Mouse (Mus musculus) ES-E14 (cell line): ENCODE results near the gene H2-M10.4. TPM values are rescaled to one million over a fixed set of nuclear protein-coding genes. Genes with fewer than 3 reads are reported as not detected.

ENCODE experiments used
- DNase-seq: peaks from one replicate; pipeline ENCODE4 v3.0.0-alpha.2; 2013; ENCODE audit warnings: low read depth, low spot score
- H3K27ac ChIP-seq: 2 replicates; pipeline ENCODE4 v1.5.1; 2012; ENCODE audit warnings: low read depth, mild to moderate bottlenecking, low read length, moderate library complexity, mixed read lengths; ENCODE audit not compliant: poor library complexity, insufficient read depth, severe bottlenecking
- H3K36me3 ChIP-seq: 2 replicates; pipeline ENCODE4 v1.6.1; 2012; ENCODE audit warnings: mild to moderate bottlenecking, low read length, moderate library complexity, mixed read lengths; ENCODE audit not compliant: control insufficient read depth, poor library complexity, insufficient read depth, severe bottlenecking
- H3K4me1 ChIP-seq, 2 experiments: fragments of 150-350 bp in 1 of 2; sonication (generic) in 1 of 2; 2 replicates each; pipeline ENCODE4 v1.6.1; 2012; ENCODE audit warnings: low read length in 2 of 2, mild to moderate bottlenecking in 1 of 2, mixed read lengths in 1 of 2; ENCODE audit not compliant: control insufficient read depth in 2 of 2, insufficient read depth in 2 of 2, poor library complexity in 1 of 2
- H3K4me3 ChIP-seq, 2 experiments: fragments of 150-350 bp in 1 of 2; sonication (generic) in 1 of 2; 2 replicates each; pipeline ENCODE4 v1.5.1; 2012; ENCODE audit warnings: low read length in 2 of 2, low read depth in 1 of 2, mild to moderate bottlenecking in 1 of 2, mixed read lengths in 1 of 2; ENCODE audit not compliant: insufficient read depth in 1 of 2, poor library complexity in 1 of 2, severe bottlenecking in 1 of 2
- H3K9ac ChIP-seq: 2 replicates; pipeline ENCODE4 v1.6.1; 2012; ENCODE audit warnings: low read depth, mild to moderate bottlenecking, low read length, mixed read lengths; ENCODE audit not compliant: poor library complexity, insufficient read depth, severe bottlenecking
- H3K9me3 ChIP-seq: fragments of 150-350 bp; sonication (generic); 2 replicates; pipeline ENCODE4 v1.6.1; 2012; ENCODE audit warnings: low read depth, mild to moderate bottlenecking, low read length; ENCODE audit not compliant: control insufficient read depth, insufficient read depth
- CHD2 ChIP-seq: IDR thresholded peaks from 2 replicates; pipeline ENCODE4 v1.6.1; 2014; ENCODE audit warnings: mild to moderate bottlenecking, low read depth, low read length, inconsistent platforms
- HCFC1 ChIP-seq: IDR thresholded peaks from 2 replicates; pipeline ENCODE4 v1.6.1; 2012; ENCODE audit warnings: low read length, inconsistent platforms, borderline replicate concordance; ENCODE audit not compliant: insufficient read depth
- MAFK ChIP-seq: IDR thresholded peaks from 2 replicates; pipeline ENCODE4 v1.6.1; 2014; ENCODE audit warnings: mild to moderate bottlenecking, low read depth, low read length, inconsistent platforms; ENCODE audit not compliant: insufficient read depth
- ZC3H11A ChIP-seq: IDR thresholded peaks from 2 replicates; pipeline ENCODE4 v1.6.1; 2012; ENCODE audit warnings: low read depth, mild to moderate bottlenecking, inconsistent platforms, low read length, borderline replicate concordance
- ZNF384 ChIP-seq: IDR thresholded peaks from 2 replicates; pipeline ENCODE4 v1.6.1; 2012; ENCODE audit warnings: low read depth, low read length, inconsistent platforms
- in situ Hi-C, 2 experiments: fragments of 600-800 bp; cut with MboI; formaldehyde crosslinking; loops; one replicate each; pipeline ENCODE4 v1.15.1; 2025; ENCODE audit warnings: low sequenced_read_pairs in 2 of 2, inconsistent platforms in 1 of 2; ENCODE audit not compliant: unreplicated experiment in 2 of 2
- total RNA-seq: library from RNA; depleted of rRNA; stranded (reverse); fragments of 300-350 nt; gene quantifications from 2 replicates; pipeline ENCODE4 v1.2.3, GENCODE M21; 2012; rRNA removed

The H2-M10.4 gene
- total RNA-seq, 1 experiment = not detected

DNA sequence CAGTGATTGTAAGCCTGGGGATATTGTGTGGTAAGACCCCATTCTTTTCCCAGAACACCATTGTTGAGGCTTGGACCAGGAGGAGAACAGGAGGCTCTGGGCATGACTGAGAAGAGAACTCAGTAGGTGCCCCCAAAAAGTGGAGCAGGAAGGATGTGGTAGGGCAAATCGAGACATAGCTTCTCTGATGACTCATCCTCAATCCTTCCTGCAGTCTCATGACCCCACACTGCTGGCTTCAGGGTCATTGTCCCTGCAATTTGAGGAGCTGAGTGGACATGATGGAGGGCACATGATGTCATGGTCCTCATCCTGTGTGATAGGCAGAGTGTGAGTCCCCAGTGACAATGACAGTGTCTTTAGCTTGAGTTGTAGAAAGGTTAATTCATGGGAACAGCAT is 46.7 kb downstream of the H2-M10.4 start:
- in situ Hi-C loops = no loop called here
- no peaks in the 10 kb centered on the region for H3K9me3 ChIP-seq
- H3K9ac ChIP-seq = no peak overlapping the region
- DNase-seq = no peak
- H3K4me1 ChIP-seq = no peaks in the 10 kb centered on the region
- H3K36me3 ChIP-seq = no peaks in the 10 kb centered on the region
- no peak overlapping the region for H3K4me3 ChIP-seq
- TF ChIP-seq MAFK (no peak), CHD2 (no peak), HCFC1 (no peak), ZNF384 (no peak), ZC3H11A (no peak)
- H3K27ac ChIP-seq = no peak overlapping the region

DNA sequence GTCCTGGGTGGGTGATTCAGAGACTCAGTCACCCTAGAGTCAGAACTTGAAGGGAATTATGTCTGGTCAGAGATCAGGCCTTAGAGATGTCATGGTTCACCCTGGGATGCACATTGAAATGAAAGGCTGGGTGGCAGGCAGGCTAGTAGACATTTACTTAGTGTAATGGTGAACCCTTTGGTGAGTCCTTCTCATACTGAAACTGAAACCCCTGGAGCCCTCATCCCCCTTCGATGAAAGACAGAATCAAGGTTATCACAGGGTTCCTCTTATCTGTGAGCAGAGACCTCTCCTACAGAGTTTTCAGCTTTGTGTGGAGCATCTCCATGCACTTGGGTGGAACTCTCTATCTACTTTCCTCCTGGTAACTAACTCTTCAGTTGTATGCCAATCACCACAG is 47.8 kb downstream of the H2-M10.4 start:
- in situ Hi-C loops = no loop called here
- Histone ChIP-seq H3K9me3 (no peaks in the 10 kb centered on the region), H3K9ac (no peak overlapping the region), H3K27ac (no peak overlapping the region), H3K4me3 (no peak overlapping the region), H3K4me1 (no peaks in the 10 kb centered on the region), H3K36me3 (no peaks in the 10 kb centered on the region)
- TF ChIP-seq CHD2 (no peak), ZNF384 (no peak), MAFK (no peak), ZC3H11A (no peak), HCFC1 (no peak)
- DNase-seq = no peak

Other genes starting within 250 kb of the H2-M10.4 start
- gene Rpp21, start 204.3 kb downstream of the H2-M10.4 start, total RNA-seq = 45.2 and 47.7 TPM in 2 replicates
- 20.3 and 22.4 TPM in 2 replicates for gene Trim39, start 190.1 kb downstream of the H2-M10.4 start, total RNA-seq
- gene H2-M10.2, start 175.8 kb downstream of the H2-M10.4 start, total RNA-seq = not detected in 2 replicates
- not detected in 2 replicates for gene H2-M10.1, start 136.2 kb downstream of the H2-M10.4 start, total RNA-seq
- not detected in 2 replicates for gene H2-M10.3, start 93.9 kb downstream of the H2-M10.4 start, total RNA-seq
- not detected in 2 replicates for gene H2-M11, start 84.7 kb upstream of the H2-M10.4 start, total RNA-seq
- gene H2-M9, start 180.3 kb upstream of the H2-M10.4 start, total RNA-seq = not detected in 2 replicates
- gene H2-M1, start 209.9 kb upstream of the H2-M10.4 start, total RNA-seq = not detected in 2 replicates